Mouse (Mus musculus): ENCODE results near the gene Camk1d. TPM values are rescaled to one million over a fixed set of nuclear protein-coding genes. Genes with fewer than 3 reads are reported as not detected.
A peak's percentile ranks its signal among the peaks of the same experiment; 100 is the strongest.

Camk1d gene
- polyA plus RNA-seq, 1 experiment from 2014 or later: 6.7 TPM

DNA sequence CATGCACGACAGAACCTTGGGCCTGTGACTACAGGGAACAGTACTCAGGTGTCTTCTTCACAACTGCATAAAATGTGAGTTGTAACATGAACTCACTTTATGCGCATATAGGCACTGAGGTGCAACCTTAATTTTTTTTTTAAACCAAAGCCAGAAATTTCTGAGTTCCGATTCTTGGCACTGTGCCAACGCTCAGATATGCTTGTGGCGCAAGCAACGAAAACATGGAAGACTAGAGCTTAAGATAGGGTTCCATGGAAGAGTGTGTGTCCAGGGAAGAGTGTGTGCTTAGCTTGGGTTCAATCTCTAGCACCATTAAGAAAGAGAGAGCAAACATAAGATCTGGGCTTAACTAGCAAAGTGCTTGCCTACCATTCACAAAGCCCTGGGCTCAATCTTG lies 62.2 kb downstream of the Camk1d start:
- WGBS: 57% methylated on average over 6 of the region's 6 CpGs
- Histone ChIP-seq H3K27me3 (ENCODE audit: control insufficient read depth, insufficient read depth, low read length) (no peaks in the 10 kb centered on the region), H3K4me3 (ENCODE audit: low read depth, low read length) (no peak overlapping the region), H3K27ac (replicated peaks) (no peak overlapping the region), H3K9me3 (ENCODE audit: control insufficient read depth, low read length) (no peaks in the 10 kb centered on the region), H3K36me3 (ENCODE audit: control insufficient read depth, insufficient read depth, low read length) (no peaks in the 10 kb centered on the region), H3K9ac (ENCODE audit: low read length) (no peak overlapping the region), H3K4me1 (replicated peaks; ENCODE audit: control insufficient read depth, insufficient read depth) (no peaks in the 10 kb centered on the region; the same call in 1 of the 2 replicates), H3K4me2 (replicated peaks; ENCODE audit: low read depth) (no peak overlapping the region)
- ATAC-seq (ENCODE audit: low FRiP score, low TSS enrichment) (no peak), DNase-seq (ENCODE audit: low spot score) (no peak)
- TF ChIP-seq CTCF (IDR thresholded peaks at IDR 0.05; ENCODE audit: low read depth) (no peak), EP300 (optimal IDR thresholded peaks at IDR 0.05) (no peak)

DNA sequence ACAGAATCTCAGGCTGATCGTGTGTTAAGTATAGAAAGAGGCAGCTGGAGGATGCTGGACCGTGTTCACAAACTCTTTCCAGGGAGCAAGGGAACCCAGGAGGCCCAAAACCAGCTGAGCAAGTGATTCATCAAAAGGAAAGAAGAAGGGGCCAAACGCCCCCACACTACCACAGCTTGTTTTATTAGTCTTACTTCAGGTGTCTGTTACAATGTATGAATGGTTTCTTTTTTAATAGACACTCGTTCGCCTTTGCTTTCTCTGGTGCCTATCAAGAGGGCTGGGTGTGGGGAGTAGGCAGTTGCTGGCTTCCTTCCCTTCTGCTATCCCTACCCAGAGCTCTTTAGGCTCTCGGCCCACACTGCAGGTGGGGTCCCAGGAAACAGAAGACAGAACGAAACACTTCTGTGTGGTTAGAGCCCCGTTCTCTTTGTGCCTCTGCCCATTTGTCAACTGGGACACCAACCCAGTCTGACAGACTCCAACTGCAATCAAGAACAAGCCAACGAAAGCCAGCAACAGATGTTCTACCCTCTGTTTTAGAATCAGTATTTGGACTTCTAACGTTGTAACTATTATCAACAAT lies 62.9 kb downstream of the Camk1d start:
- Histone ChIP-seq H3K27me3 (ENCODE audit: control insufficient read depth, insufficient read depth, low read length) (no peaks in the 10 kb centered on the region), H3K4me2 (replicated peaks; ENCODE audit: low read depth) (no peak overlapping the region), H3K4me3 (ENCODE audit: low read depth, low read length) (no peak overlapping the region), H3K27ac (replicated peaks) (no peak overlapping the region), H3K9me3 (ENCODE audit: control insufficient read depth, low read length) (no peaks in the 10 kb centered on the region), H3K36me3 (ENCODE audit: control insufficient read depth, insufficient read depth, low read length) (no peaks in the 10 kb centered on the region), H3K9ac (ENCODE audit: low read length) (no peak overlapping the region), H3K4me1 (replicated peaks; ENCODE audit: control insufficient read depth, insufficient read depth) (no peaks in the 10 kb centered on the region; the same call in 1 of the 2 replicates)
- TF ChIP-seq CTCF (IDR thresholded peaks at IDR 0.05; ENCODE audit: low read depth) (no peak), EP300 (optimal IDR thresholded peaks at IDR 0.05) (no peak)
- ATAC-seq (ENCODE audit: low FRiP score, low TSS enrichment): no peak
- 41% methylated on average over 10 of the region's 10 CpGs for WGBS
- DNase-seq (ENCODE audit: low spot score): no peak

DNA sequence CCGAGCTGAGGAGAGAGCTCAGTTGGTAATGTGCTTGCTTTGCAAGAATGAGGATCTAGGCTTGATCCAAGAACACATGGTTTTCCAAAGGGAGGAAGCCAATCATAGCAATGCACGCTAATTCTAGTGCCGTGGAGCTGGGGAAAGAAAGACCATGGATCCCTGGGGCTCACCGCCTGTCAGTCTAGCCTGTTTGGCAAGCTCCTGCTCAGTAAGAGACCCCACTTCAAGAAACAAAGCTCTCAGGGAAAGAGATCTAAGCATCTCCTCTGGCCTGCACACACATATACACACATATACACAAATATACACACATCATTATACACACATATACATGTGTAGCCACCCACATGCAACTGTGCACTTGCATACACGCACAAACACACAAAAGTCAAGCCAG lies 65.1 kb downstream of the Camk1d start:
- H3K27ac ChIP-seq (replicated peaks): no peak overlapping the region
- H3K4me2 ChIP-seq (replicated peaks; ENCODE audit: low read depth): no peak overlapping the region
- H3K27me3 ChIP-seq (ENCODE audit: control insufficient read depth, insufficient read depth, low read length): no peaks in the 10 kb centered on the region
- WGBS: 54% methylated on average over 5 of the region's 5 CpGs
- no peaks in the 10 kb centered on the region for H3K9me3 ChIP-seq (ENCODE audit: control insufficient read depth, low read length)
- no peak for TF ChIP-seq EP300 (optimal IDR thresholded peaks at IDR 0.05)
- TF ChIP-seq CTCF (IDR thresholded peaks at IDR 0.05; ENCODE audit: low read depth): no peak
- no peak overlapping the region for H3K9ac ChIP-seq (ENCODE audit: low read length)
- H3K4me1 ChIP-seq (replicated peaks; ENCODE audit: control insufficient read depth, insufficient read depth): no peaks in the 10 kb centered on the region; the same call in 1 of the 2 replicates
- H3K36me3 ChIP-seq (ENCODE audit: control insufficient read depth, insufficient read depth, low read length): no peaks in the 10 kb centered on the region
- DNase-seq (ENCODE audit: low spot score) (no peak), ATAC-seq (ENCODE audit: low FRiP score, low TSS enrichment) (no peak)
- H3K4me3 ChIP-seq (ENCODE audit: low read depth, low read length): no peak overlapping the region

DNA sequence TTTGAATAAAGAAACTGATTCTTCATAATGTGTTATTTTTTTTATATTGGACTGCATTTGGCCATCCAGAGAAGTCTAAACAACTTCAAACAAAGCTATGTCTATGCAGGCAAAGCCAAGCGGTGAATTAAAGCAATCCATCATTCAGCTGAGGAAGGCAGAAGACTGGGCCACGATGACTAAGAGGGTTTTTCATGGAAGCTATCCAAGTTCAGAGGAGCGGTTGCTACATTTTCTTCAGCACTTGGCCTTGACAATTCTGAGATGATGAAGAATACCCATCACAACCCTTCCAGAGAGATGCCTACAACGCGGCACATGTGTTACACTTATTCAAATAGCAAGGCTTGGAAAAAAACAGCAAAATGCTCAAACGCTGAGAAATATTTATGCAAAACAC lies 65.6 kb downstream of the Camk1d start:
- no peak for DNase-seq (ENCODE audit: low spot score)
- H3K9ac ChIP-seq (ENCODE audit: low read length): no peak overlapping the region
- no peaks in the 10 kb centered on the region for H3K36me3 ChIP-seq (ENCODE audit: control insufficient read depth, insufficient read depth, low read length)
- TF ChIP-seq EP300 (optimal IDR thresholded peaks at IDR 0.05): no peak
- no peak for TF ChIP-seq CTCF (IDR thresholded peaks at IDR 0.05; ENCODE audit: low read depth)
- ATAC-seq (ENCODE audit: low FRiP score, low TSS enrichment): no peak
- H3K27ac ChIP-seq (replicated peaks): no peak overlapping the region
- no peaks in the 10 kb centered on the region; the same call in 1 of the 2 replicates for H3K4me1 ChIP-seq (replicated peaks; ENCODE audit: control insufficient read depth, insufficient read depth)
- no peaks in the 10 kb centered on the region for H3K27me3 ChIP-seq (ENCODE audit: control insufficient read depth, insufficient read depth, low read length)
- H3K4me3 ChIP-seq (ENCODE audit: low read depth, low read length): no peak overlapping the region
- H3K9me3 ChIP-seq (ENCODE audit: control insufficient read depth, low read length): no peaks in the 10 kb centered on the region
- 42% methylated on average over 6 of the region's 6 CpGs for WGBS
- no peak overlapping the region for H3K4me2 ChIP-seq (replicated peaks; ENCODE audit: low read depth)

DNA sequence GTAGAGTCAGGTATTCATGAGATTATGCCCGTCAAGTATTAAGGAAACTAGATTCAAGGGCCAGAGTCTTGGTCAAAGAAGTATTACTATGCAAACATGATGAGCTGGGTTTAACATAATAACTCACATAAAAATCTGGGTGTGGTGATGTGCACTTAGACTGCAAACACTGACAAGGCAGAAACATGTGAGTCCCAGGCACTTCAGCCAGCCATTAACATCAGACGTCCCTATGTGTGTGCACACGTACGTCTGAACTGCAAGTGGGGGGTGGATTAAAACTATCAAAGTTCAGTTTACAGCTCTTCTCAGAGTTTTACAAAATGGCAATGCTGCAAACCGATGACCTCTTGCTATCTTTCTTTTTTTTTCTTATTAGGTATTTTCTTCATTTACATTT lies 68.0 kb downstream of the Camk1d start:
- H3K9me3 ChIP-seq (ENCODE audit: control insufficient read depth, low read length): no peaks in the 10 kb centered on the region
- H3K27ac ChIP-seq (replicated peaks): no peak overlapping the region
- no peak overlapping the region for H3K9ac ChIP-seq (ENCODE audit: low read length)
- DNase-seq (ENCODE audit: low spot score): no peak
- TF ChIP-seq CTCF (IDR thresholded peaks at IDR 0.05; ENCODE audit: low read depth) (no peak), EP300 (optimal IDR thresholded peaks at IDR 0.05) (no peak)
- H3K4me1 ChIP-seq (replicated peaks; ENCODE audit: control insufficient read depth, insufficient read depth): no peaks in the 10 kb centered on the region; the same call in 1 of the 2 replicates
- H3K36me3 ChIP-seq (ENCODE audit: control insufficient read depth, insufficient read depth, low read length): no peaks in the 10 kb centered on the region
- H3K4me2 ChIP-seq (replicated peaks; ENCODE audit: low read depth): no peak overlapping the region
- ATAC-seq (ENCODE audit: low FRiP score, low TSS enrichment): no peak
- 72% methylated on average over 5 of the region's 5 CpGs for WGBS
- no peaks in the 10 kb centered on the region for H3K27me3 ChIP-seq (ENCODE audit: control insufficient read depth, insufficient read depth, low read length)
- no peak overlapping the region for H3K4me3 ChIP-seq (ENCODE audit: low read depth, low read length)

DNA sequence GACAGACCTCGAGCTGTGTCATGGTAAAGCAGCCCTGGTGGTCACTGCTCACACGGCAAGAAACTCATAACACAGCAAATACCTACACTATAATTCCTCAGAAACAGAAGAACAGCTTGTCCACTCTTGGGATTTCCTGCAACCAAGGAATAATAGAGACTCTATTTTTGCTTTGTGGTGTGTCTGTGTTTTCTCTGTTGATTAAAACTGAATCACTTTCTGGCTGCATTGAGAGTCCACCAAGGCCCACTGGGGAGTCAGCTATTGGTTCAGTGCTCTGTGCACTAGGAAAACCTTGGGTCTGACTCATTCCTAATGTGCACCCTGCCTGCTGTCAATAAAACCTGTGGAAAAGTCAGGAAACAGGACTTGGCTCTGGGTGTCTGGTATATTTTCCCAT lies 68.7 kb downstream of the Camk1d start:
- Histone ChIP-seq H3K4me3 (ENCODE audit: low read depth, low read length) (no peak overlapping the region), H3K4me1 (replicated peaks; ENCODE audit: control insufficient read depth, insufficient read depth) (no peaks in the 10 kb centered on the region), H3K36me3 (ENCODE audit: control insufficient read depth, insufficient read depth, low read length) (no peaks in the 10 kb centered on the region), H3K27me3 (ENCODE audit: control insufficient read depth, insufficient read depth, low read length) (no peaks in the 10 kb centered on the region), H3K27ac (replicated peaks) (no peak overlapping the region), H3K9ac (ENCODE audit: low read length) (no peak overlapping the region), H3K9me3 (ENCODE audit: control insufficient read depth, low read length) (no peaks in the 10 kb centered on the region), H3K4me2 (replicated peaks; ENCODE audit: low read depth) (no peak overlapping the region)
- ATAC-seq (ENCODE audit: low FRiP score, low TSS enrichment): no peak
- no peak for TF ChIP-seq EP300 (optimal IDR thresholded peaks at IDR 0.05)
- TF ChIP-seq CTCF (IDR thresholded peaks at IDR 0.05; ENCODE audit: low read depth): 0 out of 2 replicates have a peak, but pooled peaks have one; percentile 6
- WGBS: 69% methylated on average over 2 of the region's 2 CpGs
- no peak for DNase-seq (ENCODE audit: low spot score)
